Mouse (Mus musculus) heart, postnatal 10 days (tissue): ENCODE results near the gene Crygn. TPM values are rescaled to one million over a fixed set of nuclear protein-coding genes. Genes with fewer than 3 reads are reported as not detected.

ENCODE experiments used
- DNase-seq, 2 experiments: peaks; one replicate each; pipeline ENCODE4 v3.0.0; 2021
- intact Hi-C: fragments of 180-260 bp; cut with DNase I; formaldehyde crosslinking; loops from one replicate; pipeline ENCODE4 v1.15.1; 2025
- total RNA-seq, 2 experiments: library from RNA; stranded (reverse); gene quantifications; 2 replicates each; pipeline ENCODE4 v1.2.3; 2021

Gene Crygn
- total RNA-seq, 2 experiments from 2014 or later = not detected

DNA sequence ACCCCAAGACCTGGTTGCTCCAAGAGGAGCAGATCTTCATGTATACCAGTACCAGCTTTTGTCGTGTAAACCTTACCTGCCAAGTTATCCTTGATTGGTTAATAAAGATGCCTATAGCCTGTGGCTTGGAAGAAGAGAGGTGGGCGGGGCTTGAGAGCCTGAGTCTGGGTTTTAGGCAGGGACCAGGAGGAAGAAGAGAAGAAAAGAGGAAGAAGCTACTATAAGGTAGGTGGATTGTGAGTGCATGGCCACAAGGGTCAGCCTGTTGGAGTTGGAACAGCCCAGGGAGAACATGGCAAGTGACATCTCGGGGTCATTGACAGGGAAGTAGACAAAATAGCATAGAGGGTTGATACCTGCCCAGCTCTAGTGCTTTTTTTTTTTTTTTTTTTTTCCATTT, 38.0 kb downstream of the Crygn start:
- no peak for DNase-seq

DNA sequence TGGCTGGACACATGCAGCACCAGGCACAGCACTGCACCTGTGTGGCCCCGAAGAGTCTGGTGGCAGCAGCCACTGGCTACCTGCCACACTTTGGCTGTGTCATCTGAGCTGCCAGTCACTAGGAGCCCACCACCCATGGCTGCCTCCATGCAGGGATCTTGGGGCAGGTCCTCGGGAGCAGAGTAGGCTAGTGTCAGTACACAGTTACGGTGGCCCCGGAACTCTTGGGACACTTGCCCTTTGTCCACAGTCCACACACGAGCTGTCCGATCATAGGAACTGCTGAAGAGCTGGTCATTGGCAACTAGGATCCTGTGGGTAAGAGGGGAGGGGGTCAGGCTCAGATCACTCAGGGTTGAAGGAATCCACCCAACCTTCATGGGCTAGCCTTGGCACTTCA, 39.7 kb downstream of the Crygn start:
- DNase-seq = no peak
- intact Hi-C loops = no loop called here

More for the DNA sequence above, 38.0 kb downstream of the Crygn start:
- intact Hi-C loops = no loop called here

- intact Hi-C loops = no loop called here
- DNase-seq = no peak
Measured at GRCm38 (mm10) chr5:24713987-24714386, 43.8 kb downstream of the Crygn start.

DNA sequence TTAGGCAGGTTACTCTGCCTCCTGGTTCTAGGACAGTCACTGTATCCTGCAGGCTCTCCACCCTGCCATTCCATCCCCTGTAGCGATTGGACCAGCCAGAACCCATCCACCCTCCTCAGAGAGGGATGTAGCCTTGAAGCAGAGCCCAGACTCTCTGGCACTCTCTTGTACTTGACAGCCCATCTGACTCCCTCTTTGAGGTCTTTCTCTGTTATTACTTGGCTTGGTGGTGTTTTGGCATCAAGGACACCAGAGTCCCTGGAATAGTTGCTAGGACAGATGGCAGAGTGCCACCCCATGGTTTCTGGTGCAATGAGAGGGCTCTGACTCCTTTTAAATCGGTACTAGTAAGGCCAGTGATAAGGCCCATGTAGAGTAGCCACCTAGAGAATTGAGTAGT, 44.6 kb downstream of the Crygn start:
- DNase-seq = peak in 1 of 2 experiments; percentile 58
- intact Hi-C loops = no loop called here

DNA sequence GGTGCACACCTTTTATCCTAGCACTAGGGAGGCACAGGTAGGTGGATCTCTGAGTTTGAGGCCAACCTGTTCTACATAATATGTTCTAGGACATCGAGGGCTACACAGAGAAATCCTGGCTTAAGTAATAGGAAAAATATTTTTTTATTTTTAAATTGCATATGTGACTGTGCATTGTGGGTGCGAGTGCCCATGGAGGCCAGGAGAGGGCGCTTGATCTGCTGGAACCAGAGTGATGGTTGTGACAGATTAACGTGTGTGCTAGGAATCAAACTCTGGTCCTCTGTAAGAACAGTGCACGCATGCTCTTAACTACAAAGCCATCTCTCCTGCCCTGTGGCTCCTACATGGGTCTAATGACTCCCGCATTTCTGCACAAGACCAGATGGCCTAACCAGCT, 46.2 kb downstream of the Crygn start:
- intact Hi-C loops = no loop called here
- no peak for DNase-seq

- DNase-seq = peak; percentile 77 to 78
- intact Hi-C loops = loop anchor here (5.0 kb wide), 1 partner anchor 37 kb away; no protein-coding TSS in a partner anchor
Measured at GRCm38 (mm10) chr5:24709962-24710361, 47.8 kb downstream of the Crygn start.

DNA sequence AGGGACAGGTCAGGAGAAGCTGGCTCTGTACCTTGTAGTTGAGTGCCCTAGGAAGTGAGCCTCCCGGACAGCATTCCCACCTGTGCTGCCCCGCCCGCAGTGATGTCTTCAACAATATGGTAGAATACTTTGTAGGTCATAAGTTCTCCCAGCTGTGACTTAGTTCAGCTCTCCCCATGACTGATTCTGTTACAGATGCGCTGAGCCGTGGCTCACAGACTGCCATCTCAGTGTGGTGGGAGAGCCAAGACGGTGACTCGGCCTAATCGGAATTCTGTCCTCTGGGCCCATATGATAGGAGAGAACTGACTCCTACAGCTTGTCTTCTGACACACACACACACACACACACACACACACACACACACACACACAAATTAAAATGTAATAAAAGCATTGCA, 53.2 kb downstream of the Crygn start:
- intact Hi-C loops = loop anchor here (5.0 kb wide), 1 partner anchor 43 kb away; no protein-coding TSS in a partner anchor
- no peak for DNase-seq

- intact Hi-C loops = no loop called here
- peak; percentile 63 to 65 for DNase-seq
Measured at GRCm38 (mm10) chr5:24701271-24701670, 56.5 kb downstream of the Crygn start.

Other genes starting within 250 kb of the Crygn start
- under 1 TPM in 1 of 2 experiments, not detected in 1; 0.10 TPM for gene Gbx1, start 230.8 kb downstream of the Crygn start, total RNA-seq
- 10 to 100 TPM; 41.9 to 47.0 TPM for gene Asb10, start 217.0 kb downstream of the Crygn start, total RNA-seq
- not detected for gene 4931409K22Rik, start 201.2 kb downstream of the Crygn start, total RNA-seq
- gene Abcf2, start 180.5 kb downstream of the Crygn start, total RNA-seq = 10 to 100 TPM; 44.2 to 47.5 TPM
- 10 to 100 TPM; 19.4 to 19.8 TPM for gene Chpf2, start 171.3 kb downstream of the Crygn start, total RNA-seq
- 10 to 100 TPM; 61.4 to 67.8 TPM for gene Smarcd3, start 133.6 kb downstream of the Crygn start, total RNA-seq
- 10 to 100 TPM; 29.3 to 31.6 TPM for gene Nub1, start 72.5 kb downstream of the Crygn start, total RNA-seq
- 1 to 10 TPM; 1.1 to 2.5 TPM for gene Wdr86, start 27.3 kb downstream of the Crygn start, total RNA-seq
- 10 to 100 TPM; 84.6 to 90.3 TPM for gene Rheb, start 84.6 kb upstream of the Crygn start, total RNA-seq